Mouse (Mus musculus) C2C12 (cell line): ENCODE measurements around the gene Flywch1. TPM values are rescaled to one million over a fixed set of nuclear protein-coding genes. Genes with fewer than 3 reads are reported as not detected.

Experiments
- H3K27me3 ChIP-seq: one replicate; pipeline ENCODE4 v1.6.1; 2011; ENCODE audit not compliant: control insufficient read depth, insufficient read depth, insufficient read length
- H3K36me3 ChIP-seq: one replicate; pipeline ENCODE4 v1.6.1; 2011; ENCODE audit not compliant: control insufficient read depth, insufficient read depth
- H3K4me3 ChIP-seq: one replicate; pipeline ENCODE4 v1.5.1; 2011; ENCODE audit warnings: mild to moderate bottlenecking, control low read depth; ENCODE audit not compliant: poor library complexity, insufficient read depth, severe bottlenecking
- H3K79me2 ChIP-seq: one replicate; pipeline ENCODE4 v1.6.1; 2011; ENCODE audit not compliant: control insufficient read depth, insufficient read depth
- H3K79me3 ChIP-seq: one replicate; pipeline ENCODE4 v1.6.1; 2011; ENCODE audit warnings: low read depth, control low read depth
- H3ac ChIP-seq: one replicate; pipeline ENCODE3; 2011; ENCODE audit warnings: low read depth; ENCODE audit not compliant: control insufficient read depth, insufficient read length
- CEBPB ChIP-seq: IDR thresholded peaks from one replicate; pipeline ENCODE4 v1.6.1; 2011; ENCODE audit warnings: low read depth, mild to moderate bottlenecking, control low read depth, moderate library complexity
- CTCF ChIP-seq: IDR thresholded peaks from one replicate; pipeline ENCODE4 v1.5.1; 2011; ENCODE audit not compliant: control insufficient read depth, insufficient read depth, insufficient read length
- FOSL1 ChIP-seq: IDR thresholded peaks from one replicate; pipeline ENCODE4 v1.8.0; 2011; ENCODE audit warnings: mild to moderate bottlenecking, low read length; ENCODE audit not compliant: poor library complexity, insufficient read depth, severe bottlenecking
- MAX ChIP-seq: IDR thresholded peaks from one replicate; pipeline ENCODE4 v1.6.1; 2011; ENCODE audit warnings: mild to moderate bottlenecking, control low read depth
- MYOD1 ChIP-seq: IDR thresholded peaks from one replicate; pipeline ENCODE4 v1.6.1; 2011; ENCODE audit warnings: low read depth; ENCODE audit not compliant: control insufficient read depth, insufficient read length
- MYOG ChIP-seq: IDR thresholded peaks from one replicate; pipeline ENCODE4 v1.6.1; 2011; ENCODE audit not compliant: control insufficient read depth, insufficient read length; ENCODE audit errors: extremely low read depth
- USF1 ChIP-seq: IDR thresholded peaks from one replicate; pipeline ENCODE4 v1.6.1; 2011; ENCODE audit warnings: low read depth, mild to moderate bottlenecking, control low read depth, moderate library complexity
- polyA plus RNA-seq: library from polyadenylated mRNA; unstranded; fragments of >200 nt; fragmentation: generic; extraction: Trizol; gene quantifications from one replicate; pipeline ENCODE4 v1.2.1, GENCODE M21; 2012; ENCODE audit warnings: missing spikeins

Gene Flywch1
- polyA plus RNA-seq, 1 experiment, result 92.5 TPM

GRCm38 (mm10) chr17:23748631-23749391 is 22.6 kb downstream of the Flywch1 start:
- Histone ChIP-seq H3K27me3 (peaks cover 14% of the 10 kb centered on the region), H3K4me3 (peak overlapping the region; percentile 2), H3K79me3 (no peaks in the 10 kb centered on the region), H3K79me2 (no peaks in the 10 kb centered on the region), H3ac (peak overlapping the region; percentile 26), H3K36me3 (peaks cover 10% of the 10 kb centered on the region)
- TF ChIP-seq USF1 (no peak), CEBPB (no peak), MYOD1 (no peak), MAX (no peak), FOSL1 (no peak), CTCF (no peak), MYOG (no peak)

- Histone ChIP-seq H3K36me3 (peaks cover 3% of the 10 kb centered on the region), H3K79me2 (no peaks in the 10 kb centered on the region), H3K27me3 (peaks cover 21% of the 10 kb centered on the region), H3K79me3 (no peaks in the 10 kb centered on the region), H3K4me3 (no peak overlapping the region), H3ac (no peak overlapping the region)
- no peak for TF ChIP-seq USF1
- no peak for TF ChIP-seq MYOD1
- no peak for TF ChIP-seq MYOG
- no peak for TF ChIP-seq CEBPB
- no peak for TF ChIP-seq FOSL1
- TF ChIP-seq CTCF, result no peak
Measured at GRCm38 (mm10) chr17:23748026-23748425, 23.4 kb downstream of the Flywch1 start.

GRCm38 (mm10) chr17:23747471-23747870 is 23.9 kb downstream of the Flywch1 start:
- Histone ChIP-seq H3K79me2 (no peaks in the 10 kb centered on the region), H3ac (no peak overlapping the region), H3K4me3 (no peak overlapping the region), H3K79me3 (no peaks in the 10 kb centered on the region), H3K36me3 (no peaks in the 10 kb centered on the region), H3K27me3 (peaks cover 27% of the 10 kb centered on the region)
- TF ChIP-seq MAX, result no peak
- no peak for TF ChIP-seq MYOD1
- no peak for TF ChIP-seq USF1
- no peak for TF ChIP-seq MYOG
- no peak for TF ChIP-seq FOSL1
- no peak for TF ChIP-seq CEBPB

DNA sequence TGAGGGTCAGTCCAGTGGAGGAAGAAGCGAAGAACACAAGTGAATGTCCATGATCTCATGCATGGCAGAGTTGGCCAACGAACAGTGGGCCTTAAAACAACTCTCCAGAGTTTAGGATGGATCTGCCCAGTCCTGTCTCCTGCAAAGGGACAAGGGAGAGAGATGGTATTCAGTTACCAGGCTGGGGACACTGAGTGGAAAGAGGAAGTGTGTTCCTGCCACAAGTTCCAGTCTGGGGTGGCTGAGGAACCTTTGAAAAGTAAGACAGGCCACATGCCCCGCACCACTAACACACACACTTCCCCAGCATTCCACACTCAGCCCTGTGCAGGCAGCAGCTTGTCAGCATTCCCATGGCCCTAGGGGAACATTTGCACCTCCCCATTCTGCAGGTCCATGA is 24.6 kb downstream of the Flywch1 start:
- Histone ChIP-seq H3K79me3 (no peaks in the 10 kb centered on the region), H3K4me3 (no peak overlapping the region), H3ac (no peak overlapping the region), H3K27me3 (peaks cover 34% of the 10 kb centered on the region), H3K79me2 (no peaks in the 10 kb centered on the region), H3K36me3 (no peaks in the 10 kb centered on the region)
- TF ChIP-seq CEBPB (no peak), CTCF (no peak), MAX (no peak)

GRCm38 (mm10) chr17:23746311-23746710 is 25.1 kb downstream of the Flywch1 start:
- no peaks in the 10 kb centered on the region for H3K79me2 ChIP-seq
- H3ac ChIP-seq, result no peak overlapping the region
- H3K36me3 ChIP-seq, result no peaks in the 10 kb centered on the region
- H3K4me3 ChIP-seq, result no peak overlapping the region
- no peaks in the 10 kb centered on the region for H3K79me3 ChIP-seq
- H3K27me3 ChIP-seq, result peaks cover 36% of the 10 kb centered on the region
- TF ChIP-seq CTCF (no peak), MYOD1 (no peak), MYOG (no peak), USF1 (no peak), MAX (no peak), CEBPB (no peak), FOSL1 (no peak)

DNA sequence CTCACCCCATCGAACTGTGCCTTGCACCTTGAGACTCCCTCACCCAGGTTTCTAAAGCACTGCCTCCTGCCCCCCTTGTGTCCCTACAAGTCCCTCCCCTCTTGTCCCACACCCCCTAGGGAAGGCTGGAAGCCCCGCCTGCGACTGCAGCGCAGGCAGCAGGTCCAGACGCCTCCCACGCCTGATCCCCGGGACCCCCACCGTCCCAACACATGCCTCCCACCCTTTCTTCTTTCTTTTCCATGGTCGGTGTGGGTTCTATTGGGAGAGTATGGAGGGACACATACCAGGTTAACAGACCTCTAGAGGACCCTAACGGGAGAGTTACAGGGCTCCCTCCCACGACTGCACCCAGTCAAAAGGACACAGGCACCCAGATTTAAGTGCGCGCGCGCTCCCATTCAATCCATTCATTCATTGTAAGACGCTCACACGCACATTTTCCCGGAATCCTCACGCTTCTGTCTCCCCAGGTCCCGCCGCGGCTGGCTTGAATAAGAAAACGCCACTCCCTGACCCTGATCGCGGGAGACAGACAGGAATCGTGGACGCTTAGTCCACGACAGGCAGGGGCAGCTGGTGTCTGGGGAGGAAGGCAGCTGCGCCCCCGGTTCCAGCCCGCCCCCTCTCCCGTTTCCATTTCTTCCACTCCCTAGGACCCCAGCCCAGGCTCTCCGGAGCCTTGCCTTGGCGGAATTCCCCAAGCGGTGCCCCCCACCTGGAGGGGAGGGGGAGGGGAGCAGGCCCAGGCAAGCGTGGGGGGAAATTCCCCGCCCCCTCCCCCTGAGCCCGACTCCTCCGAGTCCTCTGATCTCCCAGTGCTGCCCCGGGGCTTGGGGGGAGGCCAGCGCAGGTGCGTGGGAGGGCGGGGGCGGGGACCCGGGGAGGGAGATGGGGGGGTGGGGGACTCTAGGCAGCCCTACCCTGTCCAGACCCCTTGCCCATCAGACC is 25.8 kb downstream of the Flywch1 start, which contains the start of gene Kremen2:
TSS of gene Kremen2 (minus strand) at position 533 of the 951 bp plus-strand sequence.
- Histone ChIP-seq H3K4me3 (no peak within 1 kb of the TSS), H3K27me3 (peaks cover 36% of the 10 kb centered on the region)

More for the DNA sequence above, 25.8 kb downstream of the Flywch1 start, which contains the start of gene Kremen2:
- no peak within 1 kb of the TSS for H3ac ChIP-seq
- H3K79me3 ChIP-seq, result no peaks in the 10 kb centered on the region
- no peaks in the 10 kb centered on the region for H3K79me2 ChIP-seq
- no peaks in the 10 kb centered on the region for H3K36me3 ChIP-seq
- TF ChIP-seq MYOD1 (no peak), FOSL1 (no peak), USF1 (no peak), CTCF (no peak), CEBPB (no peak), MAX (no peak), MYOG (no peak)
